Mouse (Mus musculus) adrenal gland, postnatal 0 days (tissue): ENCODE data around the gene Trip10. TPM values are rescaled to one million over a fixed set of nuclear protein-coding genes. Genes with fewer than 3 reads are reported as not detected.

Experiments
- microRNA-seq: library from miRNA; unstranded; fragments of <30 nt; microRNA quantifications from one replicate; pipeline ENCODE4, GENCODE M21; 2016; ENCODE audit warnings: borderline replicate concordance; ENCODE audit not compliant: insufficient number of aligned reads
- polyA plus RNA-seq: library from polyadenylated mRNA; unstranded; fragments of >200 nt; fragmentation: Nextera tagmentation; extraction: Ambion mirVana; gene quantifications from 2 replicates; pipeline ENCODE4 v1.2.1, GENCODE M21; 2015

Gene Trip10
- polyA plus RNA-seq = 28.6 and 35.5 TPM in 2 replicates

DNA sequence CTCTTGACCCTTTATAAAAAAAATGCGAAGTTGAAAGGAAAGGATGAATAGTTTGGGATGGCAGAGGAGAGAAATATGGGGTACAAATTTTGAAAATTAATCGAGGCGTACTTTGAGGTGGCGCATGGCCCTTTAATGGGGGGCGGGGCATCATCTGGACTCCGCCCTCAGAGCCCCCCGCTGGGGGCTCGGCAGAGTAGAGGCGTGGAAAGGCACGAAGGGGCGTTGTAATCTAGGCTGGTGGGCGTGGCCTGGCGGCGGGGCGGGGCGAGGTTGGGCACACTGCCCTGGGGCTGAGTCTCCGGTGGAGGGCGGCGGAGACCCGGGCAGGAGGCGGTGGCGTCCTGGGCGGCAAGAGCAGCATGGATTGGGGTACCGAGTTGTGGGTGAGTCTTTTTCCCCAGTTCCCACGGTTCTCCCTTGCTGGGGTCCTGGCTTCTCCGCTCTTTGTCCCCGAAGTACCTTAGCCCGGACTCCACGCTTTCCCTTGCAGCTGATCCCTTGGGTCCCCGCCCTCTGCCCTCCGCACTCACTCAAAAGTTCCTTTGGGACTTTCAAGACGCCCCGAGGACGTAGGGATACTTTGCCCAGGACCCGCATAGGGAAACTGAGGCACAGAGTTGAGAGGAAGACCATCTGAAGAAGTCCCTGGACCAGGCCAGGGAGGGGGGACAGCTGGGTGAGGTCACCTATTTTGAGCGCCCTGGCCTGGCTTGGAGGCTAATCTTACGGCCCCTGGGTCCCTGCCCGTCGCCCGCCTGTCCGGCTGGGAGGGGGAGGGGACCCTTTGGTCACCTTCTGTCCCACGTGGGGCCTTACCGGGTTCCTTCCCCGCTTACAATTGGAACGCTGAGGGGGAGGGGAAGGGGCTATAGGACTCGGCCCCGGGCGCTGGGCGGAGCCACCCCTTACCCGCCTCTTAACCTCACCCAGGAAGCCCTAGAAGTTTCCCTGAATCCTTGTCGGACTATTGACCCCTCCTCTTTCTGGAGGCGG is at the start of gene Trip10:
TSS of gene Trip10 (plus strand) at position 270 of the 996 bp plus-strand sequence.

DNA sequence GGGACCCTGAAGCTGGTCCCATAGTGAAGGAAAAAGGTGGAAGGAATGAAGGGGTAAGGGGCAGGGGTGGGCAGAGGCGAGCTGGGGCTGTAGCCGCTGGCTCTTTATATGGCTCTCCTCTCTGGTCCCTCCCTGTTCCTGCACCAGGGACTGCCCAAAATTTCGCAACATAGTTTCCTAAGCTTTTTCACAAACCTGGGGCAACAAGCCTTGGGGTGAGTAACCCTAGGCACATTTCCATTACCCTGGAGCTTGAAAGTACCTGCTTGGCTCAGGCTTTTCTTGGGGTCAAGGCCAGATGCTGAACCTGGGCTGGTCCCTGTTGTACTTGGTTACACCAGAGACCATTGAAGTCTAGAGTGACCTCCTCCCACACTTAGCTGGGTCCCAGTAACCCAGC is 21.2 kb upstream of the Trip10 start, which contains the start of gene C3:
TSS of gene C3 (minus strand) at position 123 of the 400 bp plus-strand sequence.

DNA sequence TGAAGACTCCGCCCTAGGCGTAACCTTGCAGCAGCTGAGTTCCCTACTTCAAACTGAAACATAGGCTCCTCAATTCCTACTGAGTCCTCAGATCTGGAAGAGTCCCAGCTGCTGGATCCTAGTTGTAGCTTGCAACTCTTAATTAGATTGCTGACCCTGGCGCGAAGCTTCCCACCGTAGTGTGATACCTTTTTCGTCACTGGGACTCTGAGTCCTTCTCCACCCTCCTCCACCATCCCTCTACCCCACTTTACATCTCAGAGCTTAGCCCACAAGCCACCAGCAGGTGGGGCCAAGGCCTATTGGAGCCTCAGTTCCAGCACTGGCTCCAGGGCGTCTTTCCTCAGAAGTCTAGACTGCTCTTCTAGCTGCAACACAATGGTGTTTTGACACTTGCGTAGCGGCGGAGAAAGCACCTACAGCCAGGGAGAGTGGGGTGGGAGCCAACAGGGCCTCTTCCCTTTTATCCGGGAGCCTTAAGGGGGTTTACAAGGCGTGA is 1.0 kb upstream of the Trip10 start, which contains the start of gene Gpr108:
TSS of gene Gpr108 (minus strand) at position 246 of the 499 bp plus-strand sequence.

DNA sequence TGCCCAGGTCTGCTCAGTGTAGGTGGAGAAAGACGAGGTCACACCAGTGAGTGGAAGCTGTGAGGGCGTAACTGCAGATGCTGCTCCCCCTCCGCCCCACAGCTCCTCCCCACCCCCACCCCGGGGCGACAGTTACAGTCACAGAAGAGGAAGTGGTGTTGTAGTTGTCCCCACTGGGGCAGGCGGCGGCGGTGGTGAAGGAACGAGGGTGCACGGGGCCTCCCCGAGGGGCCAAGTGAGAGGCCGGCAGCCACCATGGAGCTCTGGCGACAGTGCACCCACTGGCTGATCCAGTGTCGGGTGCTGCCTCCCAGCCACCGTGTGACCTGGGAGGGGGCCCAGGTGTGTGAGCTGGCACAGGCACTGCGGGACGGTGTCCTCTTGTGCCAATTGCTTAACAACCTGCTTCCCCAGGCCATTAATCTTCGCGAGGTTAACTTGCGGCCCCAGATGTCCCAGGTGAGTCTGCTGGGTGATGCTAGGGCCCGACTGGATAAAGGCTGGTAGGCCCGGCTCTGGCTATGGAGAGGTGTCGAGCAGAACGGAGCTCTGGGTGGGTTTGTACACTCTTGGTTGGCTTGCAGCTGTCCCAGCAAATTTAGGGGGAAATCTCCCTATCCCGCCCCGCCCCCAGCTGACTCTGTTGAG is 29.8 kb downstream of the Trip10 start, which contains the start of gene Vav1:
TSS of gene Vav1 (plus strand) at position 158 of the 648 bp plus-strand sequence.

Small RNA genes lying within 50 kb of the gene (microRNA-seq; reads per million reads assigned to microRNA genes)
- not detected for gene Mir6978

Other genes starting within 250 kb of the Trip10 start
- 4.4 and 7.9 TPM in 2 replicates for gene Pspn, start 249.4 kb upstream of the Trip10 start, polyA plus RNA-seq
- gene Gtf2f1, start 238.2 kb upstream of the Trip10 start, polyA plus RNA-seq = 29.7 and 47.9 TPM in 2 replicates
- 0.35 and 0.37 TPM in 2 replicates for gene Gm17949, start 238.0 kb upstream of the Trip10 start, polyA plus RNA-seq
- 20.2 and 25.9 TPM in 2 replicates for gene Khsrp, start 217.9 kb upstream of the Trip10 start, polyA plus RNA-seq
- not detected in 2 replicates for gene Slc25a41, start 207.8 kb upstream of the Trip10 start, polyA plus RNA-seq
- gene Crb3, start 190.3 kb upstream of the Trip10 start, polyA plus RNA-seq = 2.0 and 3.5 TPM in 2 replicates
- gene Slc25a23, start 189.6 kb upstream of the Trip10 start, polyA plus RNA-seq = 12.5 and 14.0 TPM in 2 replicates
- 0.93 and 2.0 TPM in 2 replicates for gene Dennd1c, start 170.9 kb upstream of the Trip10 start, polyA plus RNA-seq
- 28.5 and 110 TPM in 2 replicates for gene Tubb4a, start 161.7 kb upstream of the Trip10 start, polyA plus RNA-seq
- 1.5 and 1.6 TPM in 2 replicates for gene Tnfsf9, start 144.1 kb upstream of the Trip10 start, polyA plus RNA-seq
- gene Cd70, start 99.7 kb upstream of the Trip10 start, polyA plus RNA-seq = not detected in 2 replicates
- 0.14 and 0.28 TPM in 2 replicates for gene Tnfsf14, start 55.3 kb upstream of the Trip10 start, polyA plus RNA-seq
- 63.5 and 85.8 TPM in 2 replicates for gene C3, start 21.3 kb upstream of the Trip10 start, polyA plus RNA-seq
- gene Gpr108, start 1.0 kb upstream of the Trip10 start, polyA plus RNA-seq = 45.8 and 74.8 TPM in 2 replicates
- gene Vav1, start 29.6 kb downstream of the Trip10 start, polyA plus RNA-seq = 3.4 and 3.6 TPM in 2 replicates
- 8.7 and 11.5 TPM in 2 replicates for gene Adgre1, start 109.2 kb downstream of the Trip10 start, polyA plus RNA-seq